Mouse (Mus musculus): Measurements from ENCODE around the gene Dcaf6.

DNA sequence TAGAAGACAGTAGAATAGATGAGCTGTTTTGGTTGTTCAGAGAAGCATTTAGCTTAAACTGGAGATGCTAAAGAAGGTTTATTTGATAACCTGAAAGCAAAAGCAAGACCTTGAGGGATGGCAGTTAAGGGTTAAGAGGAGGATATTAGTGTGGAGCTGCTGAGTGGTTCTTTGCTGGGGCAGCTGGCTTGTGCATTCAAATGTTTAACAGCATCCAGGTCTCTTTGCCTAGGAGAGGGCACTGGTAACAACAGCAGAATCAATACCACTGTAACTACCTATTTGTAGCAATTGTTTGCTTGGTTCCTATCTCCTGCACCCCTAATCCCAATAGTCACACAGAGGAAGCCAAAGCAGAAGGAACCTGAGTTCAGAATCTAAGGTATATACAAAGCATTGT lies 9.4 kb upstream of the Dcaf6 start:
- TF ChIP-seq EP300 (IDR thresholded peaks at IDR 0.05; ENCODE audit: low read depth in 1 of 2, low read length in 2 of 2), result no peak
- no peak for TF ChIP-seq POLR2A (IDR thresholded peaks at IDR 0.05; ENCODE audit: control insufficient read depth in 1 of 2, insufficient read depth in 1 of 2, low read depth in 1 of 2, low read length in 2 of 2, poor library complexity in 1 of 2)
- no peak for TF ChIP-seq CTCF (IDR thresholded peaks at IDR 0.05 in 2 of 3, conservative IDR thresholded peaks at IDR 0.05 in 1 of 3; ENCODE audit: control insufficient read depth in 1 of 3, insufficient read depth in 1 of 3, low read depth in 2 of 3, low read length in 3 of 3, poor library complexity in 1 of 3, severe bottlenecking in 1 of 3)
- TF ChIP-seq MAFK (IDR thresholded peaks at IDR 0.05; ENCODE audit: borderline replicate concordance, low read depth, low read length), result no peak
- TF ChIP-seq POLR2AphosphoS5 (IDR thresholded peaks at IDR 0.05; ENCODE audit: borderline replicate concordance, low read depth, low read length), result no peak
